Mouse (Mus musculus): ENCODE results near the gene Pik3cd.

DNA sequence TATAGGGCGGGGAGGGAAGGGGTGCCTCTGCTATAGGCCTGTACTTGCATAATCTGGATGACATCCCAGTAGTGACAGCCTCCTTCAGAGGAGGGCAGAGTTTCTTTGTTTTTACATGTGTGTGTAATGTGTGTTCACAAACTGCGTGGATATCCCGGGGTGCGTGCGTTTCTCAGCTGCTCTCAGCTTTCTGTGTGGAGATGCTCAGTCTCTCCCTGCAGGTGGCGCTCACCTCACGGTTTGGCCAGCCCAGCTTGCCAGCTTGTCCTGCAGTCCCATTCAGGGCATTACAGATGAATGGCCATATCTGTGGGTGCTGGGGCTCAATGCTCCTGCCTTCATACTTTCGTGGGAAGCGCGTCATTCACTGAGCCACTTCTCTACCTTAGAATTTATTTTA lies 74.0 kb downstream of the Pik3cd start:
- no peak for TF ChIP-seq GATA1 (IDR thresholded peaks at IDR 0.05; ENCODE audit: low read length)
- TF ChIP-seq TAL1 (IDR thresholded peaks at IDR 0.05; ENCODE audit: low read length), result no peak

Data from erythroblast, embryonic 14.5 days (primary cell).